Mouse (Mus musculus): Measurements from ENCODE around the gene Zfp639. TPM values are rescaled to one million over a fixed set of nuclear protein-coding genes. Genes with fewer than 3 reads are reported as not detected.

The Zfp639 gene
- polyA plus RNA-seq (2012; ENCODE audit: insufficient read depth, insufficient read length, missing spikeins): 30.6 and 33.8 TPM in 2 replicates

DNA sequence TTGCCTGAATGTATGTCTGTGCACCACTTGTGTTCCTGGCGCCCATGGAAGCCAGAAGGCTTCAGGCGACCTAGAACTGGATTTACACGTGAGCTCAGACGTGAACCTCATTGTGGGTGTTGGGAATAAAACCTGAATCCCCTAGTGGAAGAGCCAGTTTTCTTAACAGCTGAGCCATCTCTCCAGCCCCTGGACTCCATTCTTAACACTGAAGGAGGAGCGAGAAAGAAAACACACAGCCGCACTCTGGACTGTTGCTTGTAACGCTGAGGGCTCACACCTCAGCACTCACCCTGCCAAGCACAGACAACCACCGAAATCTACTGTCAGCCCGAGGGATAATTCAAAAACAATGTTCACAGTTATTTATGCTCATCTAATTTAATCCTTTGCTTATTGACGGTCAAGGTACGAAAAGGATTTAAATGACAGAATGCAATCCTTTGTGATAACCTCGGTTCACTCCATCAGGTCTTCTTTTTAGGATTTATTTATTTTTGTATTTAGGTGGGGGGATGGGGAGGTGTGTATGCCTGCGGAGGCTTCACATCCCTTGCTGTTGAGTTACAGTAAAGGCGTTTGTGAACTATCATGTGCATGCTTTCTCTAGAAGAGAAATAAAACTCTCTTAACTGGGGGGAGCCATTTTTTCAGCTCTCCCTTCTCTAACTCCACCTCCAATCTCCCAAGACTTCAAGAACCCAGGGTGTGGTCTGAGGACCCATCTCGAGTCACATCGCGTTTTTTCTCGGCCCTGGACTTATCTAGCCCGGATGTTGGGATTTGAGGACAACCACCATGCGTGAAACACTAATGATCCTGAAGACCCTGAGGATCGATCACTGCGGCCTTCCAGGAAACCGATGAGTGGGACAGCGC lies at the start of gene Zfp639:
TSS of gene Zfp639 (plus strand) at position 764 of the 879 bp plus-strand sequence.
- no peak for TF ChIP-seq POLR2A (IDR thresholded peaks at IDR 0.05; ENCODE audit: borderline replicate concordance, low read depth, low read length)
- TF ChIP-seq CTCF (IDR thresholded peaks at IDR 0.05; ENCODE audit: low read depth, low read length): peak; percentile 8; the same call in 1 of the 2 replicates
- Histone ChIP-seq H3K27ac (ENCODE audit: insufficient read depth, low read depth, low read length) (peak within 1 kb of the TSS; percentile 64), H3K4me1 (ENCODE audit: control insufficient read depth, insufficient read depth, low read length) (peaks cover 16% of the 10 kb centered on the region), H3K4me3 (ENCODE audit: insufficient read depth, low read length) (peak within 1 kb of the TSS; percentile 85)

DNA sequence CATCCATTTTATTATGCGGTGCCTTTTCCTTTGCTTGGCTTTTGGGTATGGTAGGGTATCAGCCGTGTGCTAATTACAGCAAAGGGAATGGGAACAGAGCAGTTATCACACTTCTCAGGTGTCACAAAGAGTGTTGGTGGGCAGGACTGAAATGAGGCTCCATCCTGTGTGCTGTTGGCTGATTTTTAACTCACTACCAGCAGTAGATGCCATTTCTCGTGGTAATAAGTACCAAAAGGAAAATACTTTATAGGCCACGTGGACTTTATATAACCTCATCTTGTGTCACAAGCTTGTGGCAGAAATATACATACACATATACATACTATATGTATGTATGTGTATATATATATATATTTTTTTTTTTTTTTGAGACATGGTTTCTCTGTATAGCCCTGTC lies 42.7 kb upstream of the Zfp639 start:
- Histone ChIP-seq H3K4me3 (ENCODE audit: insufficient read depth, low read length) (no peak overlapping the region), H3K4me1 (ENCODE audit: control insufficient read depth, insufficient read depth, low read length) (peaks cover 2% of the 10 kb centered on the region), H3K27ac (ENCODE audit: insufficient read depth, low read depth, low read length) (no peak overlapping the region)
- TF ChIP-seq CTCF (IDR thresholded peaks at IDR 0.05; ENCODE audit: low read depth, low read length) (no peak), POLR2A (IDR thresholded peaks at IDR 0.05; ENCODE audit: borderline replicate concordance, low read depth, low read length) (no peak)

GRCm38 (mm10) chr3:32468411-32468810 lies 41.6 kb upstream of the Zfp639 start:
- H3K4me1 ChIP-seq (ENCODE audit: control insufficient read depth, insufficient read depth, low read length): peaks cover 2% of the 10 kb centered on the region
- H3K27ac ChIP-seq (ENCODE audit: insufficient read depth, low read depth, low read length): no peak overlapping the region
- no peak overlapping the region for H3K4me3 ChIP-seq (ENCODE audit: insufficient read depth, low read length)
- TF ChIP-seq POLR2A (IDR thresholded peaks at IDR 0.05; ENCODE audit: borderline replicate concordance, low read depth, low read length): no peak
- TF ChIP-seq CTCF (IDR thresholded peaks at IDR 0.05; ENCODE audit: low read depth, low read length): no peak

DNA sequence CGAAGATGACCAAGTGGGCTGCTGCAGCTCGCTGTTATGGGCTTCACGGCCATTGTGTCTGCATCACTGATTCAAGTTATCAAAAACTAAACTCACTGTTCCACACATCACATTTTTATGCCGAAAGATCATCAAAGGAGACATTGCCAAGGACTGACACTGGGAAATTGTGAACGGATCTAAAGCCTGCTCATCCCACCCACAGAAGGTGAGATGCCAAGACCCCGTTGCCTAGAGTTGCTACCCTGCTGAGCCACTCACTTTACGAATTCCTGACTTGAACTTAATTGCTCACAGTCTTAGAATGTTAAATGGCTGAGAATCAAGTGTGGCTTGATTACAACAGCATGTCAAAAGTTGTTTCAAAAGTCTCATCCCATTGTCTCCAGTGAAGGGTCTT lies 39.6 kb upstream of the Zfp639 start:
- TF ChIP-seq CTCF (IDR thresholded peaks at IDR 0.05; ENCODE audit: low read depth, low read length): no peak
- no peak for TF ChIP-seq POLR2A (IDR thresholded peaks at IDR 0.05; ENCODE audit: borderline replicate concordance, low read depth, low read length)
- no peak overlapping the region for H3K4me3 ChIP-seq (ENCODE audit: insufficient read depth, low read length)
- no peaks in the 10 kb centered on the region for H3K4me1 ChIP-seq (ENCODE audit: control insufficient read depth, insufficient read depth, low read length)
- H3K27ac ChIP-seq (ENCODE audit: insufficient read depth, low read depth, low read length): no peak overlapping the region

DNA sequence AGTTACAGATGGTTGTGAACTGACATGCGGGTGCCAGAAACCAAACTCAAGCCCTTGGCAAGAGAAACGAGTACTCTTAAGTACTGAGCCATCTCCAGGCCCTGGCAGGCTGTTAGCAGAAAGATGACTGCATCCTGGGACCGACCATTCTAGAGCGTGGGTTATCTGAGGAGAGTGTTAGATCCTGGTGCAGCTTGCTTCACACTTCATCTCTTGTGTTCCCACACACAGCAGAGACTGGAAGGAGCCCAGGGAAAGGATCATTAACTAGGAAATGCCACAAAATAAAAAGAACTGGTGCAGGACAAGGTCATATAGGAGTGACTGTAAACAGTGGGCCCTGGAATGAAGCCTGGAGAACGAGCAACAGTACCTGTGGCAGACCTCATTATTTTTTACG lies 39.0 kb upstream of the Zfp639 start:
- H3K4me3 ChIP-seq (ENCODE audit: insufficient read depth, low read length): no peak overlapping the region
- H3K4me1 ChIP-seq (ENCODE audit: control insufficient read depth, insufficient read depth, low read length): no peaks in the 10 kb centered on the region
- no peak overlapping the region for H3K27ac ChIP-seq (ENCODE audit: insufficient read depth, low read depth, low read length)
- no peak for TF ChIP-seq CTCF (IDR thresholded peaks at IDR 0.05; ENCODE audit: low read depth, low read length)
- TF ChIP-seq POLR2A (IDR thresholded peaks at IDR 0.05; ENCODE audit: borderline replicate concordance, low read depth, low read length): no peak

GRCm38 (mm10) chr3:32472191-32472900 lies 37.7 kb upstream of the Zfp639 start:
- TF ChIP-seq CTCF (IDR thresholded peaks at IDR 0.05; ENCODE audit: low read depth, low read length) (no peak), POLR2A (IDR thresholded peaks at IDR 0.05; ENCODE audit: borderline replicate concordance, low read depth, low read length) (no peak)
- Histone ChIP-seq H3K4me3 (ENCODE audit: insufficient read depth, low read length) (no peak overlapping the region), H3K4me1 (ENCODE audit: control insufficient read depth, insufficient read depth, low read length) (no peaks in the 10 kb centered on the region), H3K27ac (ENCODE audit: insufficient read depth, low read depth, low read length) (no peak overlapping the region)

- TF ChIP-seq CTCF (IDR thresholded peaks at IDR 0.05; ENCODE audit: low read depth, low read length) (no peak), POLR2A (IDR thresholded peaks at IDR 0.05; ENCODE audit: borderline replicate concordance, low read depth, low read length) (no peak)
- Histone ChIP-seq H3K4me3 (ENCODE audit: insufficient read depth, low read length) (no peak overlapping the region), H3K27ac (ENCODE audit: insufficient read depth, low read depth, low read length) (no peak overlapping the region), H3K4me1 (ENCODE audit: control insufficient read depth, insufficient read depth, low read length) (no peaks in the 10 kb centered on the region)
Observed at GRCm38 (mm10) chr3:32473184-32473583, 36.9 kb upstream of the Zfp639 start.

DNA sequence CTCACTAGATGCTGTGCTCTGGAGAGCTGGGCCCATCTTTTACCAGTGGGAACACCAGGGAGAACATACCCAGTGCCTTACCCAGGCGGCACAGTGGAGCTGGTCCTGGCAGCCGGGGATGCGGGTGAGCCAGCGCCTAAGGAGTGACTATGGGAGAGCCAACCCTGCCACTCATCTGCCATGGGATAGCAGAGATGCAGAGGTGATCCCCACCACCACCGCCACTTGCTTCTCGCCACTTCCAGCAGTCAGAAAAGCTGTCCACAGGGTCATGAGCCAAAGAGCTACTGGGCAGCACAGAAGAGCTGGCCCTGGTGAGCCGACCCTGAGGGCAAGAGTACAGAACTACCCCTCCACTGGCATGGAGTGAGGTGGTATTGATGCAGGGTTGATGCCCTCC lies 30.1 kb upstream of the Zfp639 start:
- Histone ChIP-seq H3K4me1 (ENCODE audit: control insufficient read depth, insufficient read depth, low read length) (peaks cover 7% of the 10 kb centered on the region), H3K4me3 (ENCODE audit: insufficient read depth, low read length) (no peak overlapping the region), H3K27ac (ENCODE audit: insufficient read depth, low read depth, low read length) (no peak overlapping the region)
- TF ChIP-seq POLR2A (IDR thresholded peaks at IDR 0.05; ENCODE audit: borderline replicate concordance, low read depth, low read length) (no peak), CTCF (IDR thresholded peaks at IDR 0.05; ENCODE audit: low read depth, low read length) (no peak)

DNA sequence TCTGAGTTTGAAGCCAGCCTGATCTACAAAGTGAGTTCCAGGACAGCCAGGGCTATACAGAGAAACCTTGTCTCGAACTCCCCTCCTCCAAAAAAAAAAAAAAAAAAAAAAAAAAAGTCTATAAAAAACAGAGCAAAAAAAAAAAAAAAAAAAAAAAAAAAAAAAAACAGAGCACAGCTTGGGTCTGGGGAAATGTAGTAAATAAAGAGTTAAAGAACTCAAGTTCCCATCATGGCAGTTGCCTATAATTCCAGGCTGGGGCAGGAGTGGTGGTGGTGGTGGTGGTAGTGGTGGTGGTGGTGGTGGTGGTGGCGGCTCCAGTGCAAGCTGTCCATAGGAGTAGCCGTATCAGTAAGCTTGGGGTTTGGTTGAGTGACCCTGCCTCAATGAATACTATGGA lies 27.0 kb upstream of the Zfp639 start:
- peaks cover 10% of the 10 kb centered on the region for H3K4me1 ChIP-seq (ENCODE audit: control insufficient read depth, insufficient read depth, low read length)
- H3K4me3 ChIP-seq (ENCODE audit: insufficient read depth, low read length): no peak overlapping the region
- TF ChIP-seq POLR2A (IDR thresholded peaks at IDR 0.05; ENCODE audit: borderline replicate concordance, low read depth, low read length) (no peak), CTCF (IDR thresholded peaks at IDR 0.05; ENCODE audit: low read depth, low read length) (no peak)
- H3K27ac ChIP-seq (ENCODE audit: insufficient read depth, low read depth, low read length): no peak overlapping the region

DNA sequence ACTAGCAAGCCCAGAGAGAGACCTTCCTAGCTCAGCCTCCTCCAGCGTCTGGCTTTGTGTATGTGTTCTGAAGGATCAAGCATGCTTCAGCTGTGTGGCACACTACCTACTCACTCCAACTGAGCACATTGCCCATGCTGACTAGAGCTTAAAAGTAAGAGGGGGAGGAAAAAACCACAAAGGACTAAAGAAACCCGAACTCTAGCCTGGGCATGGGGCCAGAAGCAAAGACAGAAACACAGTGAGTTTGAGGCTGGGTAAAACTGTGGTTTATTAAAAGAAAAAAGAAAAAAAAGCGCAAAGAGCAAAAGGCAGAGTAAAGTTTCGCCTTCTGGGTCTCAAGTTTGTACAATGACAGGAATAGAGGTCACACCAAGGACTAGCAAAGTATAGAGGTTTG lies 23.5 kb upstream of the Zfp639 start:
- TF ChIP-seq CTCF (IDR thresholded peaks at IDR 0.05; ENCODE audit: low read depth, low read length) (no peak), POLR2A (IDR thresholded peaks at IDR 0.05; ENCODE audit: borderline replicate concordance, low read depth, low read length) (no peak)
- Histone ChIP-seq H3K27ac (ENCODE audit: insufficient read depth, low read depth, low read length) (no peak overlapping the region), H3K4me1 (ENCODE audit: control insufficient read depth, insufficient read depth, low read length) (0 out of 2 replicates have a peak, but pooled peaks cover 2% of the 10 kb centered on the region), H3K4me3 (ENCODE audit: insufficient read depth, low read length) (no peak overlapping the region)
